Mouse (Mus musculus) ES-E14 (cell line): ENCODE measurements around the gene Nsun4. TPM values are rescaled to one million over a fixed set of nuclear protein-coding genes. Genes with fewer than 3 reads are reported as not detected.

Experiments used
- DNase-seq: peaks from one replicate; pipeline ENCODE4 v3.0.0-alpha.2; 2013; ENCODE audit warnings: low read depth, low spot score
- H3K27ac ChIP-seq: 2 replicates; pipeline ENCODE4 v1.5.1; 2012; ENCODE audit warnings: low read depth, mild to moderate bottlenecking, low read length, moderate library complexity, mixed read lengths; ENCODE audit not compliant: poor library complexity, insufficient read depth, severe bottlenecking
- H3K36me3 ChIP-seq: 2 replicates; pipeline ENCODE4 v1.6.1; 2012; ENCODE audit warnings: mild to moderate bottlenecking, low read length, moderate library complexity, mixed read lengths; ENCODE audit not compliant: control insufficient read depth, poor library complexity, insufficient read depth, severe bottlenecking
- H3K4me1 ChIP-seq, 2 experiments: fragments of 150-350 bp in 1 of 2; sonication (generic) in 1 of 2; 2 replicates each; pipeline ENCODE4 v1.6.1; 2012; ENCODE audit warnings: low read length in 2 of 2, mild to moderate bottlenecking in 1 of 2, mixed read lengths in 1 of 2; ENCODE audit not compliant: control insufficient read depth in 2 of 2, insufficient read depth in 2 of 2, poor library complexity in 1 of 2
- H3K4me3 ChIP-seq, 2 experiments: fragments of 150-350 bp in 1 of 2; sonication (generic) in 1 of 2; 2 replicates each; pipeline ENCODE4 v1.5.1; 2012; ENCODE audit warnings: low read length in 2 of 2, low read depth in 1 of 2, mild to moderate bottlenecking in 1 of 2, mixed read lengths in 1 of 2; ENCODE audit not compliant: insufficient read depth in 1 of 2, poor library complexity in 1 of 2, severe bottlenecking in 1 of 2
- H3K9ac ChIP-seq: 2 replicates; pipeline ENCODE4 v1.6.1; 2012; ENCODE audit warnings: low read depth, mild to moderate bottlenecking, low read length, mixed read lengths; ENCODE audit not compliant: poor library complexity, insufficient read depth, severe bottlenecking
- H3K9me3 ChIP-seq: fragments of 150-350 bp; sonication (generic); 2 replicates; pipeline ENCODE4 v1.6.1; 2012; ENCODE audit warnings: low read depth, mild to moderate bottlenecking, low read length; ENCODE audit not compliant: control insufficient read depth, insufficient read depth
- CHD2 ChIP-seq: IDR thresholded peaks from 2 replicates; pipeline ENCODE4 v1.6.1; 2014; ENCODE audit warnings: mild to moderate bottlenecking, low read depth, low read length, inconsistent platforms
- HCFC1 ChIP-seq: IDR thresholded peaks from 2 replicates; pipeline ENCODE4 v1.6.1; 2012; ENCODE audit warnings: low read length, inconsistent platforms, borderline replicate concordance; ENCODE audit not compliant: insufficient read depth
- MAFK ChIP-seq: IDR thresholded peaks from 2 replicates; pipeline ENCODE4 v1.6.1; 2014; ENCODE audit warnings: mild to moderate bottlenecking, low read depth, low read length, inconsistent platforms; ENCODE audit not compliant: insufficient read depth
- ZC3H11A ChIP-seq: IDR thresholded peaks from 2 replicates; pipeline ENCODE4 v1.6.1; 2012; ENCODE audit warnings: low read depth, mild to moderate bottlenecking, inconsistent platforms, low read length, borderline replicate concordance
- ZNF384 ChIP-seq: IDR thresholded peaks from 2 replicates; pipeline ENCODE4 v1.6.1; 2012; ENCODE audit warnings: low read depth, low read length, inconsistent platforms
- in situ Hi-C, 2 experiments: fragments of 600-800 bp; cut with MboI; formaldehyde crosslinking; loops; one replicate each; pipeline ENCODE4 v1.15.1; 2025; ENCODE audit warnings: low sequenced_read_pairs in 2 of 2, inconsistent platforms in 1 of 2; ENCODE audit not compliant: unreplicated experiment in 2 of 2
- total RNA-seq: library from RNA; depleted of rRNA; stranded (reverse); fragments of 300-350 nt; gene quantifications from 2 replicates; pipeline ENCODE4 v1.2.3, GENCODE M21; 2012; rRNA removed

The Nsun4 gene
- total RNA-seq, 1 experiment, result 24.8 TPM

- no peaks in the 10 kb centered on the region for H3K36me3 ChIP-seq
- TF ChIP-seq ZC3H11A (no peak), ZNF384 (no peak), HCFC1 (no peak), MAFK (no peak), CHD2 (no peak)
- in situ Hi-C loops, result loop anchor here (5.0 to 25.0 kb wide), 4 partner anchors 78 to 250 kb away; partner anchors contain the start of gene Efcab14 (in 2 of the 2)
- H3K9ac ChIP-seq, result no peak overlapping the region
- H3K9me3 ChIP-seq, result no peaks in the 10 kb centered on the region
- H3K27ac ChIP-seq, result no peak overlapping the region
- H3K4me3 ChIP-seq, result peak overlapping the region in 1 of 2 experiments; percentile 69; a peak in 2 of 4 replicates
- DNase-seq, result no peak
- peaks cover 5 to 10% of the 10 kb centered on the region in 2 experiments; a peak in 3 of 4 replicates for H3K4me1 ChIP-seq
Measured at GRCm38 (mm10) chr4:115984967-115985366, 68.7 kb downstream of the Nsun4 start.

DNA sequence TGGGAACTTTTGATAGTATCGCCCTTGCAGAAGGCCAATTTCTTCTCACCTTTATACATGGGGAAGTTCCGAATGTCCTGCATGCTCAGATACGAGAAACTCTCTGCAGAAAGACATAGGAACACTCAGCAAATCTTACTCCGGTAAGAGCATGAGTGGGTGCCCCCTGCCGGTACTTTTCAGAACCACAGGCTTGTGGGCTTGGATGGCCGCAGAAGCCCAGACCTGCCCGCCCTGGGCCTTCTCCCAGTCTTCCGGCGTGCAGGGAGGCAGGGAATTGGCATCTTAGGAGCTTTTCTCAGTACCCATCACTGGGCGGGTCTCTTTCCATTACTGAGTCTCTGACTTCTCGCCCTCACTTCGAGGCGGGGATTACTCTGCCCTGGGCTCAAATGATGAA is 69.6 kb downstream of the Nsun4 start:
- Histone ChIP-seq H3K9ac (peak overlapping the region; percentile 60), H3K4me1 (peaks cover 5 to 10% of the 10 kb centered on the region in 2 experiments; a peak in 3 of 4 replicates), H3K4me3 (peak overlapping the region; percentile 5 to 69; a peak in 3 of 4 replicates), H3K27ac (no peak overlapping the region), H3K36me3 (no peaks in the 10 kb centered on the region), H3K9me3 (no peaks in the 10 kb centered on the region)
- peak; percentile 80 for DNase-seq
- TF ChIP-seq ZC3H11A (peak; percentile 24; the same call in 1 of the 2 replicates), CHD2 (no peak), ZNF384 (0 out of 2 replicates have a peak, but pooled peaks have one; percentile 28), HCFC1 (no peak), MAFK (peak; percentile 62; the same call in 1 of the 2 replicates)
- in situ Hi-C loops, result loop anchor here (5.0 to 25.0 kb wide), 4 partner anchors 77 to 249 kb away; partner anchors contain the start of gene Efcab14 (in 2 of the 2)

Other genes with a start within 250 kb of the Nsun4 start
- gene Mob3c, start 225.8 kb downstream of the Nsun4 start, total RNA-seq, result 4.0 and 8.3 TPM in 2 replicates
- 18.5 and 24.0 TPM in 2 replicates for gene Mknk1, start 214.7 kb downstream of the Nsun4 start, total RNA-seq
- gene Kncn, start 169.5 kb downstream of the Nsun4 start, total RNA-seq, result not detected in 2 replicates
- gene 6430628N08Rik, start 163.2 kb downstream of the Nsun4 start, total RNA-seq, result not detected in 2 replicates
- 0.11 and 0.18 TPM in 2 replicates for gene Dmbx1, start 114.0 kb downstream of the Nsun4 start, total RNA-seq
- 5.9 and 15.5 TPM in 2 replicates for gene Faah, start 36.0 kb downstream of the Nsun4 start, total RNA-seq
- 405 and 420 TPM in 2 replicates for gene Uqcrh, start 21.2 kb upstream of the Nsun4 start, total RNA-seq
- gene Lrrc41, start 21.4 kb upstream of the Nsun4 start, total RNA-seq, result 32.2 and 42.0 TPM in 2 replicates
- gene Rad54l, start 69.8 kb upstream of the Nsun4 start, total RNA-seq, result 36.2 and 38.6 TPM in 2 replicates
- 48.6 and 51.5 TPM in 2 replicates for gene Pomgnt1, start 70.0 kb upstream of the Nsun4 start, total RNA-seq
- gene Lurap1, start 97.5 kb upstream of the Nsun4 start, total RNA-seq, result 0.49 and 0.95 TPM in 2 replicates
- 1.7 and 3.0 TPM in 2 replicates for gene Tspan1, start 113.7 kb upstream of the Nsun4 start, total RNA-seq
- not detected in 2 replicates for gene 1700042G07Rik, start 119.5 kb upstream of the Nsun4 start, total RNA-seq
- 0.69 and 1.0 TPM in 2 replicates for gene Gm49337, start 119.5 kb upstream of the Nsun4 start, total RNA-seq
- gene Pik3r3, start 167.7 kb upstream of the Nsun4 start, total RNA-seq, result 5.4 and 7.8 TPM in 2 replicates